Mouse (Mus musculus): ENCODE results near the gene Tmco5. TPM values are rescaled to one million over a fixed set of nuclear protein-coding genes. Genes with fewer than 3 reads are reported as not detected.
"Not testable (repeated sequence)": the region's sequence is repeated elsewhere in the genome, so short reads cannot be mapped to it uniquely, and the experiment has no call there.

Tmco5 gene
- polyA plus RNA-seq, 1 experiment from 2014 or later: not detected

GRCm38 (mm10) chr2:116918598-116918997, 40.1 kb downstream of the Tmco5 start:
- Histone ChIP-seq H3K4me3 (ENCODE audit: low read depth, low read length) (no peak overlapping the region), H3K4me1 (ENCODE audit: insufficient read depth) (no peaks in the 10 kb centered on the region), H3K27ac (ENCODE audit: low read depth) (no peak overlapping the region), H3K9ac (replicated peaks) (no peak overlapping the region), H3K4me2 (ENCODE audit: low read depth, low read length) (no peak overlapping the region), H3K27me3 (ENCODE audit: insufficient read depth, low read length) (no peaks in the 10 kb centered on the region), H3K9me3 (ENCODE audit: low read length) (0 out of 2 replicates have a peak, but pooled peaks cover 3% of the 10 kb centered on the region), H3K36me3 (replicated peaks; ENCODE audit: insufficient read depth, low read length) (no peaks in the 10 kb centered on the region)
- no peak for ATAC-seq
- DNase-seq: no peak
- WGBS (ENCODE audit: insufficient replicate concordance): 66% methylated on average over 3 of the region's 3 CpGs
- TF ChIP-seq EP300 (IDR thresholded peaks at IDR 0.05; ENCODE audit: low read depth) (no peak), CTCF (IDR thresholded peaks at IDR 0.05; ENCODE audit: low read depth) (no peak)

GRCm38 (mm10) chr2:116922580-116923500, 44.3 kb downstream of the Tmco5 start:
- H3K9ac ChIP-seq (replicated peaks): no peak overlapping the region
- no peak overlapping the region for H3K4me3 ChIP-seq (ENCODE audit: low read depth, low read length)
- H3K4me2 ChIP-seq (ENCODE audit: low read depth, low read length): no peak overlapping the region
- 31% methylated on average over 9 of the region's 9 CpGs for WGBS (ENCODE audit: insufficient replicate concordance)
- no peak for TF ChIP-seq EP300 (IDR thresholded peaks at IDR 0.05; ENCODE audit: low read depth)
- no peak for TF ChIP-seq CTCF (IDR thresholded peaks at IDR 0.05; ENCODE audit: low read depth)
- no peaks in the 10 kb centered on the region for H3K36me3 ChIP-seq (replicated peaks; ENCODE audit: insufficient read depth, low read length)
- H3K27ac ChIP-seq (ENCODE audit: low read depth): no peak overlapping the region
- no peaks in the 10 kb centered on the region for H3K27me3 ChIP-seq (ENCODE audit: insufficient read depth, low read length)
- ATAC-seq (no peak), DNase-seq (no peak)
- H3K9me3 ChIP-seq (ENCODE audit: low read length): 0 out of 2 replicates have a peak, but pooled peaks cover 3% of the 10 kb centered on the region
- H3K4me1 ChIP-seq (ENCODE audit: insufficient read depth): no peaks in the 10 kb centered on the region

GRCm38 (mm10) chr2:116923684-116924083, 45.2 kb downstream of the Tmco5 start:
- H3K9ac ChIP-seq (replicated peaks): no peak overlapping the region
- DNase-seq (no peak), ATAC-seq (no peak)
- no peak overlapping the region for H3K27ac ChIP-seq (ENCODE audit: low read depth)
- no peak overlapping the region for H3K4me3 ChIP-seq (ENCODE audit: low read depth, low read length)
- 62% methylated on average over 3 of the region's 3 CpGs for WGBS (ENCODE audit: insufficient replicate concordance)
- 0 out of 2 replicates have a peak, but pooled peaks cover 3% of the 10 kb centered on the region for H3K9me3 ChIP-seq (ENCODE audit: low read length)
- H3K4me1 ChIP-seq (ENCODE audit: insufficient read depth): no peaks in the 10 kb centered on the region
- no peak for TF ChIP-seq CTCF (IDR thresholded peaks at IDR 0.05; ENCODE audit: low read depth)
- no peak overlapping the region for H3K4me2 ChIP-seq (ENCODE audit: low read depth, low read length)
- H3K27me3 ChIP-seq (ENCODE audit: insufficient read depth, low read length): no peaks in the 10 kb centered on the region
- no peaks in the 10 kb centered on the region for H3K36me3 ChIP-seq (replicated peaks; ENCODE audit: insufficient read depth, low read length)

GRCm38 (mm10) chr2:116924292-116924691, 45.8 kb downstream of the Tmco5 start:
- no peak overlapping the region for H3K9ac ChIP-seq (replicated peaks)
- no peak overlapping the region for H3K4me3 ChIP-seq (ENCODE audit: low read depth, low read length)
- H3K36me3 ChIP-seq (replicated peaks; ENCODE audit: insufficient read depth, low read length): no peaks in the 10 kb centered on the region
- DNase-seq (no peak), ATAC-seq (no peak)
- no peak overlapping the region for H3K4me2 ChIP-seq (ENCODE audit: low read depth, low read length)
- H3K27ac ChIP-seq (ENCODE audit: low read depth): no peak overlapping the region
- H3K4me1 ChIP-seq (ENCODE audit: insufficient read depth): no peaks in the 10 kb centered on the region
- H3K27me3 ChIP-seq (ENCODE audit: insufficient read depth, low read length): no peaks in the 10 kb centered on the region
- 84% methylated on average over 7 of the region's 7 CpGs for WGBS (ENCODE audit: insufficient replicate concordance)
- TF ChIP-seq CTCF (IDR thresholded peaks at IDR 0.05; ENCODE audit: low read depth): no peak
- no peak for TF ChIP-seq EP300 (IDR thresholded peaks at IDR 0.05; ENCODE audit: low read depth)
- H3K9me3 ChIP-seq (ENCODE audit: low read length): 0 out of 2 replicates have a peak, but pooled peaks cover 3% of the 10 kb centered on the region

- Histone ChIP-seq H3K4me2 (ENCODE audit: low read depth, low read length) (no peak overlapping the region), H3K4me3 (ENCODE audit: low read depth, low read length) (no peak overlapping the region), H3K36me3 (replicated peaks; ENCODE audit: insufficient read depth, low read length) (no peaks in the 10 kb centered on the region), H3K4me1 (ENCODE audit: insufficient read depth) (no peaks in the 10 kb centered on the region), H3K27ac (ENCODE audit: low read depth) (no peak overlapping the region), H3K9ac (replicated peaks) (no peak overlapping the region), H3K27me3 (ENCODE audit: insufficient read depth, low read length) (no peaks in the 10 kb centered on the region), H3K9me3 (ENCODE audit: low read length) (0 out of 2 replicates have a peak, but pooled peaks cover 3% of the 10 kb centered on the region)
- 77% methylated on average over 5 of the region's 5 CpGs for WGBS (ENCODE audit: insufficient replicate concordance)
- ATAC-seq: no peak
- TF ChIP-seq CTCF (IDR thresholded peaks at IDR 0.05; ENCODE audit: low read depth): no peak
- TF ChIP-seq EP300 (IDR thresholded peaks at IDR 0.05; ENCODE audit: low read depth): no peak
- no peak for DNase-seq
These were observed 46.7 kb downstream of the Tmco5 start for GRCm38 (mm10) chr2:116925230-116925629.

- WGBS (ENCODE audit: insufficient replicate concordance): 50% methylated on average over 7 of the region's 7 CpGs
- Histone ChIP-seq H3K4me2 (ENCODE audit: low read depth, low read length) (no peak overlapping the region), H3K27ac (ENCODE audit: low read depth) (peak overlapping the region; percentile 18; the same call in 1 of the 2 replicates), H3K4me1 (ENCODE audit: insufficient read depth) (no peaks in the 10 kb centered on the region; the same call in 1 of the 2 replicates), H3K9ac (replicated peaks) (no peak overlapping the region), H3K36me3 (replicated peaks; ENCODE audit: insufficient read depth, low read length) (no peaks in the 10 kb centered on the region), H3K27me3 (ENCODE audit: insufficient read depth, low read length) (no peaks in the 10 kb centered on the region), H3K4me3 (ENCODE audit: low read depth, low read length) (no peak overlapping the region), H3K9me3 (ENCODE audit: low read length) (no peaks in the 10 kb centered on the region)
- TF ChIP-seq EP300 (IDR thresholded peaks at IDR 0.05; ENCODE audit: low read depth): no peak
- TF ChIP-seq CTCF (IDR thresholded peaks at IDR 0.05; ENCODE audit: low read depth): no peak
- DNase-seq (no peak), ATAC-seq (0 out of 2 replicates have a peak, but pooled peaks have one; percentile 40)
These were observed 53.7 kb downstream of the Tmco5 start for GRCm38 (mm10) chr2:116932218-116932617.

GRCm38 (mm10) chr2:116934236-116934635, 55.7 kb downstream of the Tmco5 start:
- H3K36me3 ChIP-seq (replicated peaks; ENCODE audit: insufficient read depth, low read length); H3K27me3 ChIP-seq (ENCODE audit: insufficient read depth, low read length); H3K4me2 ChIP-seq (ENCODE audit: low read depth, low read length); H3K9ac ChIP-seq (replicated peaks); H3K4me3 ChIP-seq (ENCODE audit: low read depth, low read length); H3K9me3 ChIP-seq (ENCODE audit: low read length); DNase-seq; H3K4me1 ChIP-seq (ENCODE audit: insufficient read depth); H3K27ac ChIP-seq (ENCODE audit: low read depth); ATAC-seq: not testable (repeated sequence)
- 80% methylated on average over 1 of the region's 1 CpGs for WGBS (ENCODE audit: insufficient replicate concordance)

Measured in liver, postnatal 0 days (tissue).